Mouse (Mus musculus): ENCODE data around the gene Mcts1.

The Mcts1 gene

GRCm38 (mm10) chrX:38656206-38656883 lies 56.0 kb downstream of the Mcts1 start:
- DNase-seq (ENCODE audit: low spot score): no peak
